Mouse (Mus musculus) MEL-GATA-1-ER (cell line): ENCODE results near the gene Smg6.

Source experiments
- DNase-seq: peaks from one replicate; pipeline ENCODE4 v3.0.0-alpha.2; 2012; ENCODE audit warnings: low read depth; ENCODE audit errors: extremely low read depth

Gene Smg6

DNA sequence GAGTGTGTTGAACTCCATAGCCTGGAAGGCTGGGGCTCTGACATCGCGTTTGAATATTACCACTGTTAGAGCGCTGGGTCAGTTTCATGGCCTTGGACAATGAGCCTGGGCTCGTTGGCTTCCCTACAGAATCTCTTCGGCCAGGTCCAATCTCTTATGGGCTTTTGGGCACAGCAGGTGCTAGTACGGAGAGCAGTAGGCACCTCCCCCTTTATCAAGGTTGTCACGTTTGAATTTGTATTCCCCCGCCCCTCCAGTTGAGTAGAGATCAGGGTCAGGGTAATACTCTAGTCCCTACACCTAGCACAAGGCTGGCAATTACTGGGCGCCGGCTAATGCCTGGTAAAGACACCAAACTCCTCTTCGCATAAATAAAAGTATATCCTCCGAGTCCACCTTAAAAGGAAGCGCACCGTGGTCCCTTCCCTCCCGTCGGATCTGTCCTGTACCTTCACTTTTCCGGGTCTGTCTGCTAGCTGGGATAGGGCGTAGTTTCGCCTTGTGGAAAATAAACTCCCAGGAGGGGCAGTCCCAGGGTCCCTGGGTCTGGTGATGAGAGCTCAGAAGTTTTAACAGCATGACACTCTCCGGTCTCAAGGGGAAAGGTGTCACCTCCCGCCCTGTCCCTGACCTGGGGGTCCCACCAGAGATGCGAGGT is 264.2 kb downstream of the Smg6 start:
- DNase-seq: no peak

GRCm38 (mm10) chr11:75190371-75190724 is 264.7 kb downstream of the Smg6 start:
- DNase-seq: no peak

GRCm38 (mm10) chr11:75190905-75191441 is 265.4 kb downstream of the Smg6 start, which contains the start of gene Dph1:
Gene Dph1, minus strand, starts transcription at chr11:75191241.
- DNase-seq: no peak

- no peak for DNase-seq
These were observed 266.2 kb downstream of the Smg6 start for GRCm38 (mm10) chr11:75191841-75192240.

- no peak for DNase-seq
These were observed 267.0 kb downstream of the Smg6 start for GRCm38 (mm10) chr11:75192336-75193214.

- DNase-seq: no peak
These were observed 267.8 kb downstream of the Smg6 start, which contains the start of gene Rtn4rl1 for GRCm38 (mm10) chr11:75193256-75194071. Gene Rtn4rl1, plus strand, starts transcription at chr11:75193783.

DNA sequence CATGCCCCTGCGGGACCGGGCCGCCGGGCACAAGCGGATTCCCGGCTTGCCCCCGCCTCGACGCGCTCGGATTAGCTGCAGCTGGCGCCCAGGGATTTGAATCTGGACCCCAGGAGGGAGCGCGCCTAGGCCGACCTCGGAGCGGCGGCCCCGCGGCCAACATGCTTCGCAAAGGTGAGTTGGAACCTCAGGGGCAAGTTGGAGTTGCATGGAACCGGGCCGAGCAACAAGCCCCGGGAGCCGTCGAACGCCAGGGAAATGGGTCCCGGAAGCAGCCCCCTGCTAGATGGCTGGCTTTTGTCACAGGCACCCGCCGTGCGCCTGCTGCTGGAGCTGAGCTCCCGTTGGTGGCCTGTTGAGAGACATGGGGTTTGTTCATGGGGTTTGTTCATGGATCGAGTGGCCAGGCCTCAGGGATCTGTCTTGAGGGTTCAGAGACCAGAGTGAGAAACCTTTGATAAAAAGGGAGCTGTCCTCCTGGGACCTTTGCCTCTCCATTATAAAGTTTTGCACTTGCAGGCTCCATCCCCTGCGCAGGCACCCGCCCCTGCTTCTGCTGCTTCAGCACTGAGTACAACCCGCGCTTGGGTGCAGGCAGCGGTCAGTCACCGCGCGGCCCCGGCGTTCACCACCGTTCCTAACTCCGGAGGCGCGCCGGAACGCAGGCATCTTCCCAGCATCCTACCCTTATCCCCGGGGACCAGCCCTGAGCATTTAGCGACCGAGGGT is 268.7 kb downstream of the Smg6 start:
- DNase-seq: no peak

DNA sequence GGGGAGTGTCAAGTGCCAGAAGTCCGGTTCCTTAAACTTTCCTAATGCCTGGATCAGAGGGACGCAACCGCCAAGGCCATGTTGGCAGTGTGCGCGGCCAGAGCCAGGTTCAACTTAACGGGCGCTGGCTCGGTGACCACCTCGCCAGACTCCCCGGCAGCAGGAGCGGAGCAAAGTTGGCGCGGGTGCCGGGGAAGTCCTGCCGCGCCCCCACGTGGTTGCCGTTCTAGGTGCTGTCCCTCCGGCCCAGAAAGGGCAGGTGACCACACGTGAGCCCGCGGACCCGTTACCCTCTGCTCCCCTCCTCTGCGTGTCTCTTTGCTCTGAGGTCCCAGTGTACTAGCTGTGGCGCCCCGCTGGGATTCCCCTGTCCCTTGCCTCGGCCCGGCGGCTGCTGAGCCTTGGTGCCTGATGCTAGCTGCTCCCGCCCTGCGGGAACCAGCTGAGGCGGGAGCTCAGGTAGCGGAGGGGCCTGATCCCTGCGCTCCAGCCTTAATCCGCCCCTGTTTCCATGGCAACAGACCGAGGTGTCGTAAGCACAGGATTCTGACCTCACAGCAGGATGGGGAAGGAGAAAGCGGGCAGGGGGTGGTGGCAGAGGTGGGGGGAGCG is 269.3 kb downstream of the Smg6 start:
- DNase-seq: no peak

GRCm38 (mm10) chr11:75196131-75196530 is 270.5 kb downstream of the Smg6 start:
- no peak for DNase-seq

GRCm38 (mm10) chr11:75197956-75198355 is 272.3 kb downstream of the Smg6 start:
- no peak for DNase-seq

- no peak for DNase-seq
These were observed 273.2 kb downstream of the Smg6 start for GRCm38 (mm10) chr11:75198792-75199191.

DNA sequence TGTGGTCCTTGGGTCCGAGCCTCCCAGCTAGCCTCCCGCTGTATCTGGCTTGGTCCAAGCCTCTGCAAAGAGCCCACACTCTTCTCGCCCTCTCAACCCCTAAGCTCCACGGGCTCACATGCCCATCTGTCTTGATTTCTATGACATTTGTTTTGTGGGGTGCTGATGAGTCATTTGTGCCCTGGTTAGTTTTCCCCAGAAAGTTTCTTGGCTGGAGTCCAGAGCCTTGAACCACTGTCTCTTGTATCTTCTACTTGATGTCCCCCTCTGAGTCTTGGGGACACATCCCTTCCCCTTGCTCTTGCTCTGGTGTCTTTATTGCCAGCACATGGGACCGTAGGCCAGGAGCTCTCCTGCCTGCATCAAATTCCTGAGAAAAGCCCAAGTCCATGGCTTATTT is 274.3 kb downstream of the Smg6 start:
- no peak for DNase-seq

DNA sequence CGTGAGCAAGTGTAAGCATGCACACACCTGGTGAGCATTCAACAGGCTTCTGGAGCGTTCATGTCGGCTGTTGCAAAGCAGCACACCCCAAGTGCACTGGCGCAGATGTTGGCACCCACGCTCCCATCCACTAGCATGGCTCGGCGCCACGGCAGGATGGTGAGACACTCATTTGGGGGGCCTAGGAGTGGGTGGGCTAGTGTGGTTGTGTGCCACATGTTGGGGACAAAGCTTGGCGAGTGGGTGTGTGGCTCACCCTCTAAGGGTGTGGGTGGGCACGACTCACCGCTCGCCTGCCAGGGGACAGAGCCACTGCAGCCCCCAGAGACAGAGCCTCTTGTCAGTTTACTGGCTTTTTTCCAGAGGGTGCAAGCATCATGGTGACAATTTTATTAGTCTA is 275.3 kb downstream of the Smg6 start:
- no peak for DNase-seq

DNA sequence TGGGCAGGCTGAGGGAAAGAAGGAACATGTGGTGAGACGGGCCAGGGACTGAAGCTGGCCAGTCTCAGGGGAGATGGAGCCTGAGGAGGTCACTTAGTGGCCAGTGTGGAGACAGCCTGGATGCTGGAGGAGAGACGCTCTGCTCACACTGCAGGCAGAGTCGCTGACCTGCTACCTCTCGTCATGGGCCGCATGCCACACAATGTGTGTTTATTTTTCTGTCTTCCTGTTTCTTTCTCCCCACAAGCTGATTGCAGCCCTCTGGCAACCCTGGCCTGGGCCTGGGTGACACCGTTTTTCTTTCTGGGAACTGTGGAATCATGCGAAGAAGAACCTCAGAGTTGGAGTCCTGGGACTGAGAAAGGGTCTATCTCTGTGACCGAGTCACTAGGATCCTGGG is 276.1 kb downstream of the Smg6 start:
- DNase-seq: no peak

DNA sequence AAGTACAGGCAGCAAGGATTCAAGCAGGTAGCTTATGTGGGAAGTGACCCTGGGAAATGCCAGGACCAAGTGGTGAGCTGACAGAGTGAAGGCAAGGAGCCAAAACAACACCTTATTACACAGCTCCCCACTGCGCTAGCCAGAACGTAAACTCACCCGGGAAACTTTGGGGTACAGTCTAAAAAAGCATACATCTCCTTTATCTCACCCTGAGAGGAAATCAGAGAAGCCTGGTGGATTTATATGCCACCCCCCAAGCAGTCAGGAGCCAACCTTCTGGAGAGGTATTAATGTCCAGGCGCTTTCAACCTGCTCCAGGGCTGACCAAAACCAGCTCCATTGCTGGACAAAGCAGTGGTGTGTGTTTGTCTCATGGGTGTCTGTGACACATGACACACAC is 278.3 kb downstream of the Smg6 start:
- DNase-seq: no peak

- DNase-seq: no peak
These were observed 278.8 kb downstream of the Smg6 start for GRCm38 (mm10) chr11:75204472-75204871.

GRCm38 (mm10) chr11:75206347-75206746 is 280.7 kb downstream of the Smg6 start:
- no peak for DNase-seq

DNA sequence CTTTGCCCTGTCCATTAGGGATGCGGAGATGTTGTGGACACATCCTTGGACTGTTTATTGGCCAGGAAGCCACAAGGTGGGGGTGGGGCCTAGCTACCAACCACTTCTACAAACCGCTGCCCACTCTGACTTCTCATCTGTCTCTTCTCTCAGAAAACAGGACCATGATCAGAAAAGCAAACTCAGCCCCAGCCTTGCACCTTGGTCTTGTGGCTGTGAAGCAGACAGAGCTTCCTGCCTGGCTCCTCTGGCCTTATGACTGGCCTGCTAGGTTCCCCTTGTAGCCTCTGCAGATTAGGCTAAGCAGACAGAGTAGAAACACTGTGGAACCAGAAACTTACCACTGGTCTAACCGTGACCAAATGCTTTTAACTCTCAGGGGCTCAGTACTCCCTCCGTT is 283.7 kb downstream of the Smg6 start:
- no peak for DNase-seq

GRCm38 (mm10) chr11:75210093-75210492 is 284.5 kb downstream of the Smg6 start:
- no peak for DNase-seq

DNA sequence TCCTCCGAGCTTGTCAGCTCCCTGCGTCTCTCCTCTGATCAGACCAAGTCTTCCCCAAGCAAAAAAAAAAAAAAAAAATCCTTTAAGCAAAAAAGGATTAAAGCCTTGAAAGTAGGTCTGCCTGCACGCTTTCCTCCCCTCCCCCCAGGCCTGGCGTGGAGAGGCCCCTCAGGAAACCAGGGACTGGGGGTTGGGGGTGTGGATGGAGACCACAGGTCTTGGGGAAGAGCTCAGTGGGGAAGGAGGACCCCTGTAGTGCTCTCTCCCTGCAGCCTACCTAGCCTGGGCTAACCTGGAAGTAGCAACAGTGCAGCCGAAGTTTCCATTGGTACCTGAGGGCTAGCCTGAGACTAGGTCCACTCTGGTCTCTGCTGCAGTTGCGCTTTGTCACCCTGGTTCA is 285.1 kb downstream of the Smg6 start:
- DNase-seq: no peak
